Mouse (Mus musculus): ENCODE results near the gene Aass. TPM values are rescaled to one million over a fixed set of nuclear protein-coding genes. Genes with fewer than 3 reads are reported as not detected.
"Not testable (repeated sequence)": the region's sequence is repeated elsewhere in the genome, so short reads cannot be mapped to it uniquely, and the experiment has no call there.

Aass gene
- 3.7 and 3.8 TPM in 2 replicates for polyA plus RNA-seq (2012; rRNA removed)

- TF ChIP-seq POLR2A (IDR thresholded peaks at IDR 0.05; ENCODE audit: extremely low read depth, insufficient read depth, low read length), result no peak
- no peak for TF ChIP-seq CTCF (IDR thresholded peaks at IDR 0.05; ENCODE audit: extremely low read depth, insufficient read depth, low read length)
Measured at GRCm38 (mm10) chr6:23132573-23133181, at the start of gene Aass. TSS of gene Aass (minus strand) at chr6:23132986.

GRCm38 (mm10) chr6:23180096-23180495 is 47.3 kb upstream of the Aass start:
- Histone ChIP-seq H3K4me1 (ENCODE audit: control insufficient read depth, insufficient read depth, low read length) (no peaks in the 10 kb centered on the region), H3K27ac (ENCODE audit: insufficient read depth, low read length) (no peak overlapping the region), H3K4me3 (ENCODE audit: insufficient read depth, low read length) (peak overlapping the region; percentile 17; the same call in 1 of the 2 replicates)
- TF ChIP-seq CTCF (IDR thresholded peaks at IDR 0.05; ENCODE audit: extremely low read depth, insufficient read depth, low read length), result no peak
- TF ChIP-seq POLR2A (IDR thresholded peaks at IDR 0.05; ENCODE audit: extremely low read depth, insufficient read depth, low read length), result no peak

More at GRCm38 (mm10) chr6:23132573-23133181, at the start of gene Aass:
- Histone ChIP-seq H3K4me3 (ENCODE audit: insufficient read depth, low read length) (peak within 1 kb of the TSS; percentile 40), H3K27ac (ENCODE audit: insufficient read depth, low read length) (no peak within 1 kb of the TSS), H3K4me1 (ENCODE audit: control insufficient read depth, insufficient read depth, low read length) (no peaks in the 10 kb centered on the region)

- not testable (repeated sequence) for H3K27ac ChIP-seq (ENCODE audit: insufficient read depth, low read length); H3K4me1 ChIP-seq (ENCODE audit: control insufficient read depth, insufficient read depth, low read length)
Measured at GRCm38 (mm10) chr6:23163824-23164223, 31.0 kb upstream of the Aass start.

GRCm38 (mm10) chr6:23156357-23156756 is 23.6 kb upstream of the Aass start:
- not testable (repeated sequence) for H3K27ac ChIP-seq (ENCODE audit: insufficient read depth, low read length); H3K4me1 ChIP-seq (ENCODE audit: control insufficient read depth, insufficient read depth, low read length); H3K4me3 ChIP-seq (ENCODE audit: insufficient read depth, low read length)

More at GRCm38 (mm10) chr6:23163824-23164223, 31.0 kb upstream of the Aass start:
- H3K4me3 ChIP-seq (ENCODE audit: insufficient read depth, low read length), result not testable (repeated sequence)

DNA sequence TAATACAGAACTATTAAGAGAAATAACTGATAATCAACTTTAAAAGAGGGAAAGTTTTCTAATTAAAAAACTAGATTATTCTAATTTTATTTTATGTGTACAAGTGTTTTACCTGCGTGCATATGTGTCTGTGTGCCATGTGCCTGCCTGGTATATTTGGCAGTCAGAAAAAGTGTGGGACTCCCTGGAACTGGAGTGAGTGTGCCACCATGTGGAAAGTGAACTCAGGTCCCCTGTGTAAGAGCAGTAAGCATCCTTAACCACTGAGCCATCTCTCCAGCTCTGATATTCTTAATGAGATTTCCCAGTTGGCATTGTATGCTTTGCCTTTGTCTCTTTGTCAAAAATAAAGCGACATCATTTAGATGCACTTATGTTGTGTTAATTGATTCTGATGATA is 20.3 kb upstream of the Aass start:
- H3K4me3 ChIP-seq (ENCODE audit: insufficient read depth, low read length), result no peak overlapping the region
- no peaks in the 10 kb centered on the region for H3K4me1 ChIP-seq (ENCODE audit: control insufficient read depth, insufficient read depth, low read length)
- H3K27ac ChIP-seq (ENCODE audit: insufficient read depth, low read length), result no peak overlapping the region
- TF ChIP-seq POLR2A (IDR thresholded peaks at IDR 0.05; ENCODE audit: extremely low read depth, insufficient read depth, low read length), result no peak
- TF ChIP-seq CTCF (IDR thresholded peaks at IDR 0.05; ENCODE audit: extremely low read depth, insufficient read depth, low read length), result no peak

DNA sequence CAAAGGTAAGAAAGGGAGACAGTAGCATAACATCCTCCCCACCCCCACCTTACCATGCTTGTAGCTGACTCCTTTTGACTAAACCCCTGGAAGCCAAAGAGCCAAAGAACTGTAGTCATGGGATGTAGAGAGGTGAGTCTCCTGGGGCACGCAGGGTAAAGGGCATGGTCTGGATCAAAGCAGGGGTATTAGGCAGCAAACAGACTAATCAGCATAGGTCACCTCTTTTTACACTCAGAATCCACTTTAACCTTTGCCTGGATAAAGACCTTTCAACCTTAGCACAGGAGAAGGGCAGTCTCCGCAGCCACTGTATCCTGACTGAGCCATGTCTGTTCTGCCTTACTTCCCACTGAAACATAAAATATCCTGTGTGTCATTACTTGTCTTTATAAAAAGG is 14.4 kb upstream of the Aass start:
- TF ChIP-seq CTCF (IDR thresholded peaks at IDR 0.05; ENCODE audit: extremely low read depth, insufficient read depth, low read length) (no peak), POLR2A (IDR thresholded peaks at IDR 0.05; ENCODE audit: extremely low read depth, insufficient read depth, low read length) (no peak)
- H3K4me3 ChIP-seq (ENCODE audit: insufficient read depth, low read length), result no peak overlapping the region

DNA sequence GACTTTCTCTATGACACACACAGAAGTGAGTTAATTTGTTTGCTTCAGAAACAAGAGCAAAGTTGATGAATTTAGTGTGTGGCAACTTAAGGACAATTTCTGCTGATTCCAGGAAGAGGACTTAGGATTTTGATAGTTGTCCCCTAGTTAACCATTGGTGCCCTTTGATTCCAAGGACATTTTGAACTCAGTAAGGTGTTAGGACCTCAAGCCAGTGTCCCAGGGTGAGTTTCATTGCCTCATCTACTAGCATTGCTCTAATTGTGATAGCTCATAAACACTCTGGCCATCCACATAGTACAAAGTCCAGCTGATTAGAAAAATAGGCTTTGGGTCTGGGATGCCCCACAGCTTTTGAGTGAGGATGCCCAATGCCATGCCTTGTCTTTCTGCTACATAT is 11.2 kb upstream of the Aass start:
- Histone ChIP-seq H3K4me1 (ENCODE audit: control insufficient read depth, insufficient read depth, low read length) (no peaks in the 10 kb centered on the region), H3K4me3 (ENCODE audit: insufficient read depth, low read length) (no peak overlapping the region), H3K27ac (ENCODE audit: insufficient read depth, low read length) (no peak overlapping the region)
- TF ChIP-seq CTCF (IDR thresholded peaks at IDR 0.05; ENCODE audit: extremely low read depth, insufficient read depth, low read length) (no peak), POLR2A (IDR thresholded peaks at IDR 0.05; ENCODE audit: extremely low read depth, insufficient read depth, low read length) (no peak)

More for the DNA sequence above, 14.4 kb upstream of the Aass start:
- Histone ChIP-seq H3K4me1 (ENCODE audit: control insufficient read depth, insufficient read depth, low read length) (no peaks in the 10 kb centered on the region), H3K27ac (ENCODE audit: insufficient read depth, low read length) (no peak overlapping the region)

DNA sequence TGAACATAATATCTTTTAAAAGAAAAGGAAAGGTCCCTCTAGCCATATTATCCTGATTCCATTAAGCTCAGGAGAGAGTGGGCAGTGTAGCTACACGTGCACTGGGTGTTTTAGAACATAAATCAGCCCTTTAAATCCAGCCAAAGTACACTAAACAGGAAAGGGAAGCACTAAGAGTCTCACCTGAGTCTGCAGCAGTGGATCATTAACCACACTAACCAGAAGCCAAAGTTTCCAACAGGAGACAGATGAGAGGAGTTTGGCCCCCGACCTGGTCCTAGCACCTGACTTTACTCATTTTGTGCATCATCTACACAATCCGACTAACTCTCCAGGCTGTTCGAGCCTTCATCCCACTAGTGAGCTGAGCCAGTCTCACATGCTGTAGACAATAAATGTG is 1.8 kb downstream of the Aass start:
- Histone ChIP-seq H3K4me3 (ENCODE audit: insufficient read depth, low read length) (no peak overlapping the region), H3K27ac (ENCODE audit: insufficient read depth, low read length) (no peak overlapping the region), H3K4me1 (ENCODE audit: control insufficient read depth, insufficient read depth, low read length) (no peaks in the 10 kb centered on the region)
- TF ChIP-seq CTCF (IDR thresholded peaks at IDR 0.05; ENCODE audit: extremely low read depth, insufficient read depth, low read length) (no peak), POLR2A (IDR thresholded peaks at IDR 0.05; ENCODE audit: extremely low read depth, insufficient read depth, low read length) (no peak)

- H3K4me3 ChIP-seq (ENCODE audit: insufficient read depth, low read length), result no peak overlapping the region
- no peaks in the 10 kb centered on the region for H3K4me1 ChIP-seq (ENCODE audit: control insufficient read depth, insufficient read depth, low read length)
- no peak overlapping the region for H3K27ac ChIP-seq (ENCODE audit: insufficient read depth, low read length)
- TF ChIP-seq POLR2A (IDR thresholded peaks at IDR 0.05; ENCODE audit: extremely low read depth, insufficient read depth, low read length), result no peak
- TF ChIP-seq CTCF (IDR thresholded peaks at IDR 0.05; ENCODE audit: extremely low read depth, insufficient read depth, low read length), result no peak
Measured at GRCm38 (mm10) chr6:23129201-23129600, 3.6 kb downstream of the Aass start.

- TF ChIP-seq CTCF (IDR thresholded peaks at IDR 0.05; ENCODE audit: extremely low read depth, insufficient read depth, low read length), result no peak
- TF ChIP-seq POLR2A (IDR thresholded peaks at IDR 0.05; ENCODE audit: extremely low read depth, insufficient read depth, low read length), result no peak
- Histone ChIP-seq H3K27ac (ENCODE audit: insufficient read depth, low read length) (no peak overlapping the region), H3K4me1 (ENCODE audit: control insufficient read depth, insufficient read depth, low read length) (no peaks in the 10 kb centered on the region), H3K4me3 (ENCODE audit: insufficient read depth, low read length) (no peak overlapping the region)
Measured at GRCm38 (mm10) chr6:23126706-23127105, 6.1 kb downstream of the Aass start.

Data from cortical plate, adult 2 months (tissue).